Mouse (Mus musculus) thymus, postnatal 0 days (tissue): ENCODE measurements around the gene Enox1. TPM values are rescaled to one million over a fixed set of nuclear protein-coding genes. Genes with fewer than 3 reads are reported as not detected.

Experiments
- DNase-seq: peaks from one replicate; pipeline ENCODE4 v3.0.0-alpha.2; 2015; ENCODE audit warnings: low spot score
- polyA plus RNA-seq: library from polyadenylated mRNA; unstranded; fragments of >200 nt; fragmentation: Nextera tagmentation; extraction: Ambion mirVana; gene quantifications from 2 replicates; pipeline ENCODE4 v1.2.1, GENCODE M21; 2015

The Enox1 gene
- polyA plus RNA-seq, 1 experiment from 2014 or later = 0.55 TPM

DNA sequence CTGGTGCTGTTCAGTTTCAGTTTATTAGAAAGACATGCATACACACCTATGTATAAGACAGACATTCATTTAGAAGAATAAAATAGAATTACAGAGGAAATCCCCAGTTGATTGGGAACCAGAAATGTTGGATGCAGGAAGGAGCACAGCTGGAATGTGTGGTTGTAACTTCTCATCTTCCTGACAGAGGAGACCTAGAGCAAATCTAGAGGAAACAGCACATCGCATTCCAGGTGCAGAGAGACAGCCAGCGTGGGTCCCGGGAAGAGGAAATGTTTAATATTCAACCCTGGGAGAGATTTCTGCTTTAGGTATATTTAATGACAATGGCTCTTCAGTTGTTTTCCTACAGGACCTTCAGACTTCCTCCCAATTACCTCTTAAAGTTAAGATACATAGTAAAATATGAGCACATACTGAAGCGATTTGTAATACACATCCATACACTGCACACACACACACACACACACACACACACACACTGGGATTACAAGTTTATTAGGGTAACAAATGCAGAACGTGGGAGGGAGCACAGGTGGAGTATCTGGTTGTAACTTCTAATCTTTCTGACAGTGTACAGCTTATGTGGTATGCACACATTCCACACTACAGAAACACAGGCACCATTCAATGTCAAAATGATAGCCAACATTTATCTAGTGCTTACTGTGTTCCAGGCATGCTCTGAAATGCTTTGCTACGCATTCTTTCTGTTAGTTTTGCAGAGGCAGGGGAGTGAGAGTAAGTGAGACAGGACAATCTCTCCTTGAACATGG is 405.4 kb downstream of the Enox1 start:
- no peak for DNase-seq

DNA sequence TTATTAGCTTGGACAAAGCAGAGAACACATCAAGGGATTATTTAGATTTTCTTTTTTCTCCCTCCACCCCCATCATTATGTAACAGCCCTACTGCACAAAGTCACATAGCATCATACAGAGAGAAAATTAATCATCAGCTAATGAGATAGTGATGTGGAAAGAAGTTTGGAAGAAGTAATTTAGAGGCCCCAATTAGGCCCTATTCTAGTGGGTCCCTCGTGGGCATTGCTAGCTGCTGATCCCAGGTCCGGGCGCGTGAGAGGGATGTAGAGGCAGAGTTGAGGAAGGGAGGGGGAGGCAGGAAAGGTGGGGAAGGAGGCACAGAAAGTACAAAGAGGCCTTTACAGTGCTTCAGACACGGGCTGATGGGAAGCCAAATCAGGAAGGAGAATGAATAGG is 407.4 kb downstream of the Enox1 start:
- DNase-seq = no peak

DNA sequence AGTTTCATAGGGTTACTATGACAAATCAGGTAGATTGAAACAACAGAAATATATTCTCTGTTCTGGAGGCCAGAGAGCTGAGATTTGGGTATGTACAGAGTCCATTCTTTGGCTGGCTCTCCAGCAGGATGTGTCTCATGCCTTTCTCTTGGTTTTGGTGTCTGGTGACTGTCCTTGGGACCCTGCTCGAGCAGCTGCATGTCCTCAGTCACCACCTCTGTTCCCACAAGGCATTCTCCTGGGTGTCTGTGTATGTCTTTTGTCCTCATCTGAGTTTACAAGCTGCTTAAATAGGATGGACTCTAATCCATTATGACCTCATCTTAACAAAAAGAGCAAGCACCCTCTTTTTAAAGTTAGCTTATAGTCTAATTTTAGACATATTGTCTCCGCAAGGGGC is 410.6 kb downstream of the Enox1 start:
- no peak for DNase-seq

DNA sequence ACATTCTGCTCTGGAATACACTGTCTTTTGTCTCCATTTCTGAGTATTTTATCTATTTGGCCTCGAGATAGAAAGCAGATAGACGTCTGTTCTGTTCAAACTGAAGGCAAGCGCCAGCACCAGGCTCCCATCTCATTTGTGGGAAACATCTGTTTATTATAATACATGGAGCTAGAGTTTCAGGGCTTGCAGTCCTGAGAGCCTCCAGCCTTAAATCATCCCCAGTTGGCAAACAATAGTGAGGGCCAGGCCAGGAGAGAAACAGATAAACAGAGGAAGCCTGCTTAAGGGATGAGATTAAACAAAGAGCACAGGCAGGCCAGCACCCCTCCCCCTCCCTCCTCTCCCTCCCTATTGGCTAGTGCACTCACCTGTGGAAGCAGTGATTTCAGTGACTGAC is 417.9 kb downstream of the Enox1 start:
- no peak for DNase-seq

DNA sequence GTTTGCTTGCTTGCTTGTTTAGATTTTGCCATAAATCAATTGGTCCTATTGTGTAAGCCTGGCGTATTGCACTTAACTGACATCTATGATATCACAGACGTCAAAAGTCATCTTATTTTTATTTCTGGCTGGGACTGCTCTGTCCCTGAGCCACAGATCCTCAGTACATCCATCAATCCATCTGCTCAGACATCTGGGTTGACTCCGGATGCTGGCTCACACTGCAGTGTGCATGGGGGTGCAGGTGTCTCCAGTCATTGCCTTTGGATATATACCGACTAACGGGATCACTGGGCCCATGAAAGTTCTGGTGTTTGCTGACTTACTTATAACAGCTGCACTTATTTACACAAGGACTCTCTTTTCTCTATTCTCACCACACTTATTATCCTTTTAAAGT is 419.8 kb downstream of the Enox1 start:
- no peak for DNase-seq

DNA sequence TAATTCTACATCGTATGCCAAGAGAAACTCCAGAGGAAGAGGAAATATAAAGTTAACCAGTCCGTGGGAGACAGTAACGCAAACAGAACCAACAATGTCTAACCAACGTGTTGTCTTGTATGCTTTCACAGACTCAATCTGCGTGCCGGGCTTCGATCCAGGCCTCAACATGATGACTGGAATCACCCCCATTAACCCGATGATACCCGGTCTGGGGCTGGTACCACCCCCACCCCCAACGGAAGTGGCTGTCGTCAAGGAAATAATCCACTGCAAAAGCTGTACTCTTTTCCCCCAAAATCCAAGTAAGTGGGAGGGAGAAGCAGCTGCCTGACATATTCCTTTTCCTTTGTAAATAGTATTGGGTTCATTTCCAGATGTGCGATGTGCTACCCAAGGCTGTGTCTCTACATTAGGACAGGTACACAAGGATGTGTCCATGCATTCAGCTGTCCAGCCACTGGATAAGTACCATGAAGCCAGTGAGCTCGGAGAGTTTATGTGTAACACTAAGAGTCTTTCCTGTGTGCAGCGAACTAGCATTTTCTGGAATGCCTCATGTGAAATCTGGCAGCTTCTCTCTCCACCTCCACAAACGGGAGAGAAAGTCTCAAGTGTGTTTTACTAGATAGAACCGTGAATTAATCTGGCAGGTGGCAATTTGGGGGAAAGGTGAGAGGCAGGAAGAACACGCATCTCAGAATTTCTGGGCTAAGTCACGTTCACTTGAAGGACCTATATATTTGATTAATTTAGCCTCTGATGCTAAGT is 421.1 kb downstream of the Enox1 start:
- DNase-seq = no peak

DNA sequence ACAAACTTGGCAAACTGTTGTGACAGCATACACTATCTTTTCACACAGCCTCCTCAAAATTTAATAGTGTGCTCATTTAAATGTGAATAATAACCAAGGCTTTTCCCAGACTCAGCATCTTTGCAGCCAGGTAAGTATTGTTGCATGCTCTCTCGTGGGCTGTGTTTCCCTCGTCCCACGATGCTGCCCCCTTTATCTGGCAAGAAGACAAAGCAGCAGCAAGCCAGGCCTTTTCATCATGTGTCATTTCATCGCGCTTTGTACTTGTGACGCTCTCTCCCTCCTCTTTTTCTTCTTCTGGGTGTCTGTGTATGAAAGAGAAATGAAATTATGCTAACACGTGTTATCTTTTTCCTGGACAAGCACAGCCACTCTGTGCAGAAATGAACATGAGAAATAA is 421.8 kb downstream of the Enox1 start:
- DNase-seq = no peak

GRCm38 (mm10) chr14:77580106-77580936 is 423.8 kb downstream of the Enox1 start:
- peak; percentile 40 for DNase-seq

- DNase-seq = no peak
Measured at GRCm38 (mm10) chr14:77580937-77581270, 424.3 kb downstream of the Enox1 start.

GRCm38 (mm10) chr14:77581616-77582015 is 425.1 kb downstream of the Enox1 start:
- DNase-seq = no peak

GRCm38 (mm10) chr14:77584426-77584825 is 427.9 kb downstream of the Enox1 start:
- DNase-seq = no peak

DNA sequence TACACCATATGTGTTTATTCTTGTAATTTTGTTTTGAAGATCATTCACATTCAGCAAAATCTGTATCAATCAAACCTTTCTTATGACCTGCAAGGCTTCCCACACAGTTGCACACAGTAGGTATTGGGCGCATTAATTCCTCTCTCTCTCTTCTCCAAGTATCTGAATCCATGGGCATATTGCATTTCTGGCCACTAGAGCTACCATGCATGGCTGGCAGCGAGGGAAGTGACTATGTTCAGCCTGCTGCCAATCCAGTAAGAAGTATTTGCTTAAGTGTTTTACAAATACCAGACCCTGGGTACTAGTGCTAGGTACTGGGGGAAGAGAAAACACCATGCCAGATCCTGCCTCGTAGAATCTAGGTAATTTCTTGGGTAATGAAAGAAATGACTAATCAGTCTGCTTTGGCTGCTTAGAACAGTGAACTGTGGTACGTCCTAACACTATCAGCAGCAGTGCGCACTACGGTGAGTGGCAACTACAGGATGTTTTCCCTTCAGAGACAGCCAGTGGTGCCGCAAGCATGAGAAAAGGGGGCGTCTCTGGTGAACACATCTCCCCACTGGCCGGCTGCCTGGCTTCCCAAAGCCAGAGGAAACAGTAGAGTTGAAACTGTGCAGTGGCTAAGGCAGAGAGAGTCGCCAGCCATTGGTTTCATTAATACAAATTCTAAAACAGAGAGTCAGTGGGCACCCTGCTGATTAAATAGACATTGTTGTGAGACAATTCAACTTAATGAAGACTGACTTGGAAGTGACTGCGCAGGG is 428.7 kb downstream of the Enox1 start:
- no peak for DNase-seq

GRCm38 (mm10) chr14:77586033-77586432 is 429.5 kb downstream of the Enox1 start:
- no peak for DNase-seq

DNA sequence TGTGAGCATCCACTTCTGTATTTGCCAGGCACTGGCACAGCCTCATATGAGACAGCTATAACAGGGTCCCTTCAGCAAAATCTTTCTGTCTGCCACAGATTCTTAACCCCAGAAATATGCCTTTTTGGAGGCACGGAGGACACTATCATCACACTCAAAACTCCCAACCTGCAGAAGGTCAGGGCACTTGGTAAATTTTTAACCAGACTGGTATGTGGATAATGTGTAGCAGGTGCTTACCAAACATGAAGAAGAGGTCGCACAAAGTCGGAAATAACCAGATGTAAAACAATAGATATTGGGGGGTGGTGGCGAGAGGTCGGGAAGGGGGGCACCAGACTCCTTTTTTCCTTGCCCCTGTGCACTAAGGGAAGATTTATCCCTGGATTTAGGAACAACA is 430.6 kb downstream of the Enox1 start:
- DNase-seq = no peak

- DNase-seq = no peak
Measured at GRCm38 (mm10) chr14:77593136-77593838, 436.7 kb downstream of the Enox1 start.

- no peak for DNase-seq
Measured at GRCm38 (mm10) chr14:77596216-77597175, 439.9 kb downstream of the Enox1 start.

- no peak for DNase-seq
Measured at GRCm38 (mm10) chr14:77599016-77599704, 442.6 kb downstream of the Enox1 start.

- DNase-seq = no peak
Measured at GRCm38 (mm10) chr14:77600773-77601172, 444.2 kb downstream of the Enox1 start.

DNA sequence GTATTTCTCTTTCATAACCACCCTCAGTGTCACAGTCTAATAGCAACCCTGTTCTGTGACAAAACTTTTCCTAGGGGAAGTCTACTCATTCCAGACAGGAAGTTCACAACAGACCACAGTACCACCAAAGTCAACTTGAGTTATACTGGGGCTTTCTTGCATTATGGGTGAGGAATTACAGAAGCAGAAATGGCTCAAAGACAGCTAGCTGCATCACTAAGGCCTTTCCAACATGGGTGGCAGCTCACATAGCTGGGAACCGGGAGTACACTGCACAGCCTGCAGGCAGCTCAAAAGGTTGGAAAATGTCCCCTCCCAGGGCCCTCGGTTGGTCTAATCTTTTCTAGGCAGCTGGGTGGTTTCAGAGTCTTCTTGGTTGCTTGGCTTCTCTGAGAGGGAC is 444.9 kb downstream of the Enox1 start:
- DNase-seq = no peak
